Mouse (Mus musculus) left cerebral cortex, postnatal 10 days (tissue): ENCODE data around the gene Ypel4. TPM values are rescaled to one million over a fixed set of nuclear protein-coding genes. Genes with fewer than 3 reads are reported as not detected.

ENCODE experiments used
- microRNA-seq: library from miRNA; unstranded; fragments of <30 nt; microRNA quantifications from one replicate; pipeline ENCODE4 v1.2.0, GENCODE M21; 2022
- total RNA-seq, 2 experiments: library from RNA; stranded (reverse); gene quantifications; 2 replicates each; pipeline ENCODE4 v1.2.3; 2021

The Ypel4 gene
- total RNA-seq, 2 experiments from 2014 or later, result 21.9 to 23.2 TPM

Small RNA genes within 50 kb of the gene (microRNA-seq; reads per million reads assigned to microRNA genes)
- 4,657 reads per million, percentile 91 among the genes with 10 or more reads in this experiment for gene Mir130a

Other genes with a start within 250 kb of the Ypel4 start
- 10 to 100 TPM; 61.3 to 64.7 TPM for gene Ctnnd1, start 83.3 kb upstream of the Ypel4 start, total RNA-seq
- gene Btbd18, start 75.0 kb upstream of the Ypel4 start, total RNA-seq, result not detected
- 10 to 100 TPM; 71.0 to 73.0 TPM for gene Selenoh, start 63.3 kb upstream of the Ypel4 start, total RNA-seq
- gene Gm28635, start 56.0 kb upstream of the Ypel4 start, total RNA-seq, result 10 to 100 TPM in 1 of 2 experiments, 1 to 10 TPM in 1; 6.7 to 11.1 TPM
- 10 to 100 TPM; 36.1 to 36.8 TPM for gene Med19, start 55.7 kb upstream of the Ypel4 start, total RNA-seq
- 100 to 1,000 TPM; 183 to 192 TPM for gene Tmx2, start 54.9 kb upstream of the Ypel4 start, total RNA-seq
- gene Zdhhc5, start 18.9 kb upstream of the Ypel4 start, total RNA-seq, result 10 to 100 TPM; 37.0 to 38.4 TPM
- 1 to 10 TPM; 8.0 to 8.3 TPM for gene Clp1, start 6.7 kb upstream of the Ypel4 start, total RNA-seq
- 1 to 10 TPM; 3.0 to 3.6 TPM for gene Gm19426, start 9.6 kb downstream of the Ypel4 start, total RNA-seq
- 1 to 10 TPM; 4.7 to 6.9 TPM for gene Serping1, start 41.4 kb downstream of the Ypel4 start, total RNA-seq
- gene Ube2l6, start 64.8 kb downstream of the Ypel4 start, total RNA-seq, result 1 to 10 TPM; 6.5 to 6.8 TPM
- not detected for gene Smtnl1, start 88.6 kb downstream of the Ypel4 start, total RNA-seq
- gene Timm10, start 92.9 kb downstream of the Ypel4 start, total RNA-seq, result 10 to 100 TPM; 62.8 to 66.7 TPM
- gene Slc43a1, start 104.8 kb downstream of the Ypel4 start, total RNA-seq, result under 1 TPM; 0.34 to 0.43 TPM
- 10 to 100 TPM; 82.1 to 83.8 TPM for gene Rtn4rl2, start 152.7 kb downstream of the Ypel4 start, total RNA-seq
- 1 to 10 TPM; 1.8 to 2.0 TPM for gene Slc43a3, start 202.5 kb downstream of the Ypel4 start, total RNA-seq
- gene Prg2, start 246.4 kb downstream of the Ypel4 start, total RNA-seq, result not detected